Mouse (Mus musculus) G1E (cell line): ENCODE measurements around the gene St6galnac3. TPM values are rescaled to one million over a fixed set of nuclear protein-coding genes. Genes with fewer than 3 reads are reported as not detected.

Experiments
- ATAC-seq: 2 replicates; pipeline ENCODE4 v1.8.0; 2016; ENCODE audit warnings: mild to moderate bottlenecking; ENCODE audit not compliant: insufficient number of reproducible peaks, poor library complexity, low FRiP score, severe bottlenecking; ENCODE audit errors: extremely low read depth
- DNase-seq: peaks from one replicate; pipeline ENCODE4 v3.0.0; 2012; ENCODE audit warnings: low spot score
- H3K27me3 ChIP-seq: 2 replicates; pipeline ENCODE4 v1.6.1; 2012; ENCODE audit warnings: mild to moderate bottlenecking, low read length, inconsistent platforms; ENCODE audit not compliant: insufficient read depth
- H3K36me3 ChIP-seq: replicated peaks from 2 replicates; pipeline ENCODE3; 2012; ENCODE audit warnings: mild to moderate bottlenecking, inconsistent platforms
- H3K4me1 ChIP-seq: 2 replicates; pipeline ENCODE4 v1.6.1; 2012; ENCODE audit warnings: low read depth, low read length, inconsistent platforms, mixed read lengths; ENCODE audit not compliant: insufficient read depth
- H3K4me3 ChIP-seq: 2 replicates; pipeline ENCODE4 v1.5.1; 2012; ENCODE audit warnings: low read depth, mild to moderate bottlenecking, inconsistent platforms, low read length, moderate library complexity, mixed read lengths
- H3K9me3 ChIP-seq: replicated peaks from 2 replicates; pipeline ENCODE4 v1.6.1; 2012; ENCODE audit warnings: inconsistent platforms
- CTCF ChIP-seq: IDR thresholded peaks from 2 replicates; pipeline ENCODE4 v1.5.1; 2012; ENCODE audit warnings: low read depth, low read length, inconsistent platforms, mixed read lengths
- GATA1 ChIP-seq: IDR thresholded peaks from 2 replicates; pipeline ENCODE4 v1.6.1; 2012; ENCODE audit warnings: borderline replicate concordance, low read length, inconsistent platforms, mixed read lengths
- GATA2 ChIP-seq: IDR thresholded peaks from 2 replicates; pipeline ENCODE4 v1.6.1; 2012; ENCODE audit warnings: low read depth, low read length, inconsistent platforms, borderline replicate concordance
- POLR2AphosphoS5 ChIP-seq: IDR thresholded peaks from 2 replicates; pipeline ENCODE4 v1.6.1; 2012; ENCODE audit warnings: low read depth, low read length, inconsistent platforms; ENCODE audit not compliant: insufficient replicate concordance
- TAL1 ChIP-seq: conservative IDR thresholded peaks from 2 replicates; pipeline ENCODE4 v1.6.1; 2012; ENCODE audit warnings: low read depth, low read length, inconsistent platforms, mixed read lengths
- polyA plus RNA-seq: library from polyadenylated mRNA; stranded (reverse); fragments of >175 nt; gene quantifications from 2 replicates; pipeline ENCODE4 v1.2.3, GENCODE M21; 2012
- total RNA-seq, 2 experiments: library from RNA; stranded (forward) in 1 of 2; stranded (reverse) in 1 of 2; fragments of 200-1000 nt in 1 of 2; fragments of >200 nt in 1 of 2; fragmentation: Nextera tagmentation in 1 of 2; gene quantifications; 2 replicates each; pipeline ENCODE4 v1.2.3; 2014 to 2017

The St6galnac3 gene
- total and polyA plus RNA-seq, 3 experiments = 1.3 to 62.8 (median 45.7) TPM

DNA sequence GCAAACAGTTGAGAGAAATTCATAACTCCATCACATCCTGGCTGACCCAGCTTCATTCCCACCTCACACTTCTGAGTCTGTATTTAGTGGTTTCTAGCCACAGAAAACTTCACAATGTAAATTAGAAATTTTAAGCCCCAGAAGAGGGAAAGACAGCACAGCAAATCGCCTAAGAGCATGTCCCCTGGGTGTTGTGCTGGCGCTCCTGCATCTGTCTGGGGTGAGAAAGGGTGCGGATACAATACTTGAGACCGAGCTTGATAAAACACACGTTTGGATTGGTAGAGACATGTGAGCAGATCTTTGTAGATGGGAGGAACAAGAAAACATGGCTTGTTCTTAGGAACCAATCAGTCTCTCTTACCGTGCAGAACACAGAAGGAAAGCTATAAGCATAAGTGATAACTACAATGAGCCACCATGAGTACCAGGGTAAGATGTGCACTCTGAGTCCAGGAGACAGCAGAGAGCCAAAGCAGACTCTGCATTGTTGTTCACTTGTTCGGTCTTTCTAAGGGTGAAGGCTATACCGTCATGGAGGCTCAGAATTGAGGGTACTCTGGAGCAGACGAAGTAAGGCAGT, 214.8 kb downstream of the St6galnac3 start:
- no peak for DNase-seq

DNA sequence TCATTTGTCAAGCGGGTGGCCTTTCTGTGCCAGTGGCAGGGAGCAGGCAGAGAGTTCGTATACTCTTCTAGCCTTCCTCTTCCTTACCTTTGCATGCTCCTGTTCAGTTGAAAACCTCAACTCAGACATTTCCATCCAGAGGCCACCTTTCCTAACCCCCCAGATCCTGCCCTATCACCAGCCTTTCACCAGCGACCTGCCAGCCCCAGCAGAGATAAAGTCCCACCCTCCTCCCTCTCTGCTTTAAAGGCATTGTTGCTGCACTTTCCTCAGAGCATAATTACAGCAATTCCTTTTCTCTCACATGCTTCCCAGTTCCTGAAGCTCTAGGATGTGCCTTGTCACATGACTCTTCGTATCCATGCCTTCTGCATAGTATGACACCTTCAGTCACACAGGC, 215.3 kb downstream of the St6galnac3 start:
- Histone ChIP-seq H3K4me1 (peaks cover 30% of the 10 kb centered on the region), H3K4me3 (no peak overlapping the region), H3K9me3 (no peaks in the 10 kb centered on the region), H3K27me3 (no peaks in the 10 kb centered on the region), H3K36me3 (peaks cover 77% of the 10 kb centered on the region)
- TF ChIP-seq CTCF (no peak), GATA2 (no peak), TAL1 (no peak), GATA1 (no peak), POLR2AphosphoS5 (no peak)
- DNase-seq (no peak), ATAC-seq (no peak)

More for the DNA sequence above, 214.8 kb downstream of the St6galnac3 start:
- Histone ChIP-seq H3K9me3 (no peaks in the 10 kb centered on the region), H3K36me3 (peaks cover 78% of the 10 kb centered on the region), H3K4me1 (peaks cover 30% of the 10 kb centered on the region), H3K4me3 (no peak overlapping the region), H3K27me3 (no peaks in the 10 kb centered on the region)
- no peak for ATAC-seq
- no peak for TF ChIP-seq TAL1
- no peak for TF ChIP-seq CTCF
- TF ChIP-seq GATA2 = no peak
- TF ChIP-seq GATA1 = no peak
- TF ChIP-seq POLR2AphosphoS5 = no peak

DNA sequence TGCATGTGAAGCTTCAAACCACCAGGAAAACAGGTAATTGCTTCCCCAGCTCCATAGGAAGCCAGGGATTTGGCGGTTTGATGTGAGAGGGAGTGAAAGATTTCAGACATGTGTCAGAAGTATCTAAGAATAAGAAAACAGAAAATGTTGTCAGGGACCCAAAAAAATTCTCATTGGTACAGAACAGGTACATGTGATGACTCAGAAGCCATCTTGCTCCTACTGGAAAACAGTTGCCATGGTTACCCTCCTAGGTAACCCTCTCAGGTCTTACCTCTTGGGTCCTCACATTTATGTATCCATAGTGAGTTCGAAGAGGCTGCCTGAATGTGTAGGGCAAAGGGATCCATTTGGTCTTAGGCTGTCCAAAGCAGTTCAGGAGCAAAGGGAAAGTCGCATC, 215.9 kb downstream of the St6galnac3 start:
- Histone ChIP-seq H3K36me3 (peaks cover 75% of the 10 kb centered on the region), H3K9me3 (no peaks in the 10 kb centered on the region), H3K27me3 (no peaks in the 10 kb centered on the region), H3K4me1 (peaks cover 30% of the 10 kb centered on the region), H3K4me3 (no peak overlapping the region)
- no peak for TF ChIP-seq GATA1
- TF ChIP-seq POLR2AphosphoS5 = no peak
- no peak for TF ChIP-seq TAL1
- TF ChIP-seq CTCF = no peak
- TF ChIP-seq GATA2 = no peak
- DNase-seq = no peak
- ATAC-seq = no peak

DNA sequence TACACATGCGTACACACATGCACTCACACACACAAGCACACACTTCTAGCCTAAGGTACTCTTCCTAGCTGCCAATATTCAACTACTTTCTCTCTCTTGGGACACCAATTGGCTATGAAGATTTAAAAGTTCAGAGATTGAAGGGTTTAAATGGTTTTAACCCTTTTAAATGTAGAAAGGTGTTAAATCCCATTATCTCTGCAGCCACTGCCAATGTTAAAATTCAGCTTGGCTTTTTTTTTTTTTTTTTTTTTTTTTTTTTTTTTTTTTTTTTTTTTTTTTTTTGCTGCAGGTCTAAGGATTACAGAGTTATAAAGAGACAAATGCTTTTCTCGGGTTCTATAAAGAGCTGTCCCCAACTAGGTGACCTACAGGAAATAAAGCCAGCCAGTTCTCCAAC, 216.4 kb downstream of the St6galnac3 start:
- no peak for TF ChIP-seq GATA2
- DNase-seq (no peak), ATAC-seq (no peak)
- H3K4me1 ChIP-seq = peaks cover 30% of the 10 kb centered on the region
- no peak overlapping the region for H3K4me3 ChIP-seq
- no peaks in the 10 kb centered on the region for H3K27me3 ChIP-seq
- H3K36me3 ChIP-seq = peaks cover 80% of the 10 kb centered on the region
- H3K9me3 ChIP-seq = no peaks in the 10 kb centered on the region

DNA sequence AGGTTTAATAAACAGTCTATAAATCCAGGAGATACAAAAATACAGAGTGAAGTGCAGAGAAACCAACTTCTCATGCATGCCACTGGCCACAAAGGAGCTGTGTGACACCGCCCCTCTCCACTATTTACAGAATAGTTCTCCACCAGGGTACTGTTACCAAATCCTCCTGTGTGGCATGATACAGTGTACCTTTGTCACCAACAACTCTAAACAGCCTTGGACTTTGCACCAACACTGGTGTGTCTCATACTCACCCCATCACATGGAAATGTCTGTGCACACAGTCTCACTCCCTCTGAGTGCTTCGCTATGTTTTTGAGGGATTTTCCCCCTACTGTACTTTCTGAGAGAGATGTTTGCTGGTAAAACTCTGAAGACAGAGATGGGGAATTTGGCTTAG, 217.4 kb downstream of the St6galnac3 start:
- no peaks in the 10 kb centered on the region for H3K27me3 ChIP-seq
- H3K4me1 ChIP-seq = peaks cover 28% of the 10 kb centered on the region
- ATAC-seq = no peak
- TF ChIP-seq GATA2 (no peak), GATA1 (no peak), CTCF (no peak)
- H3K9me3 ChIP-seq = no peaks in the 10 kb centered on the region
- peaks cover 77% of the 10 kb centered on the region for H3K36me3 ChIP-seq
- DNase-seq = no peak
- H3K4me3 ChIP-seq = no peak overlapping the region

DNA sequence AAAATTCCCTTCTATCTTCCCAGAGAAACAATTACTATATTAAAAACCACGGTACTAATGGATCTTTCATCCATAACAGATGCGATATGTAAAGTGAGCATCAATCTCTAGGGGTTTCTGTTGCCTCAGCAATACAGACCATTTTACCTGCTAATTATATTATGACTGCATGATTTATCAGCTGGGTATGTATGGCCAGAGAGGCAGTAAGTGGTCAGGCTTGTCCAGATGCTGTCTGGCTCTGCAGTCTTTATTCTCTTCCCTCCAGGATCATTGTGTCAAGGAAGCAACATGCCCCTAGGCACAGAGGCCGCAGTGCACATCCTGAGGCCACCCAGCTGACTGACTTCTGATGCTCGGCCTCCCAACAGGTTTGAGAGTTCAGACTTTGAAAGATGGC, 222.5 kb downstream of the St6galnac3 start:
- no peak for TF ChIP-seq CTCF
- no peak for TF ChIP-seq GATA1
- no peak for TF ChIP-seq GATA2
- no peak for TF ChIP-seq POLR2AphosphoS5
- TF ChIP-seq TAL1 = no peak
- DNase-seq = no peak
- no peak for ATAC-seq
- Histone ChIP-seq H3K4me1 (no peaks in the 10 kb centered on the region), H3K4me3 (no peak overlapping the region), H3K9me3 (no peaks in the 10 kb centered on the region), H3K36me3 (peaks cover 60% of the 10 kb centered on the region), H3K27me3 (no peaks in the 10 kb centered on the region)

DNA sequence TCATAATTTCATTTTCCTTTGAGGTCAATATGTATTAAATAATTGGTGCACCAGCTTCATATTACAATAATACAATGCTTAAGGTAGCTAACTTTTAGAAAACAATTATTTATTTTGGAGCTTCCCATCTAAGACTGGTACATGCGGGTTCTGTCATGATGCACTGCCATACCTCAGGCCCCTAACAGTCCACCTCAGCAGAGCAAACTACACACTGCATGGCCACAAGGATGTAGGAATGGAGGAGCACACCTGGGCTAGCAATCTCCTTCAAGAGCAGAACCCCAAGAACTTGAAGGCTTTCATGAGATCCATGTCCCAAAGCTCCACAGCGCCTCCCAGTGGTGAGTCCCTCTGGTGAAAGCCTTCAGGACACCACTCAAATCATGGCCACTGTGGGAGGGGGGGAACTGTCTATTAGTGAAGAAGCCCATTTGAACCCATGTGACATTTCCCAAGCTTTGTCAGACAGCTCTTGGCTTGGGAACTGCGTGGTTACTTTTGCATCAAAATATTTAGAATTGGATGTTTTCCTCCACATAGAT, 223.6 kb downstream of the St6galnac3 start:
- TF ChIP-seq GATA1 (no peak), GATA2 (no peak), TAL1 (no peak), CTCF (peak; percentile 55), POLR2AphosphoS5 (no peak)
- Histone ChIP-seq H3K4me1 (no peaks in the 10 kb centered on the region), H3K9me3 (no peaks in the 10 kb centered on the region), H3K36me3 (peaks cover 59% of the 10 kb centered on the region), H3K27me3 (no peaks in the 10 kb centered on the region), H3K4me3 (no peak overlapping the region)
- ATAC-seq = no peak; the same call in 1 of the 2 replicates
- peak; percentile 30 for DNase-seq
